Mouse (Mus musculus): Measurements from ENCODE around the gene Plscr5. TPM values are rescaled to one million over a fixed set of nuclear protein-coding genes. Genes with fewer than 3 reads are reported as not detected.

The Plscr5 gene
- polyA plus RNA-seq, 1 experiment: not detected

DNA sequence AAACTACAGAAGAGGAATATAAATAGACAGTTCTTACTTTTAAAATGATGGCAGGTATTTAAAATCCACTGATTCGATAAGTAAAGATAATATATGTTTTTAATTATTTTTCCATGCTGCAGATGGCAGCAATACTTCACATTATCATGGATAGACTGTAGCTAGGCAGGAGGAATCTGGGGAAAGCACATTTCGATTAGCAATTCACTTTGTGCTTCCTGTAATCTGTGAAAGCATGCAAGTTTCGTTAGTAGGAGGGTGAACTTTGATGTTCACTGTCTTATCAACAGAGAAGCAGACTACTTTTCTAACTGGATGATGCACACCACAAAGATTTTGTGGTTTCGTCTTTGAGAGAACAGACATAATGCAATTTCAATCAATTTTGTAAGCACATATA lies 24.7 kb downstream of the Plscr5 start:
- peak; percentile 91 for TF ChIP-seq GATA1 (IDR thresholded peaks at IDR 0.05; ENCODE audit: low read length)

GRCm38 (mm10) chr9:92217896-92218295 lies 25.2 kb downstream of the Plscr5 start:
- TF ChIP-seq GATA1 (IDR thresholded peaks at IDR 0.05; ENCODE audit: low read length): no peak

DNA sequence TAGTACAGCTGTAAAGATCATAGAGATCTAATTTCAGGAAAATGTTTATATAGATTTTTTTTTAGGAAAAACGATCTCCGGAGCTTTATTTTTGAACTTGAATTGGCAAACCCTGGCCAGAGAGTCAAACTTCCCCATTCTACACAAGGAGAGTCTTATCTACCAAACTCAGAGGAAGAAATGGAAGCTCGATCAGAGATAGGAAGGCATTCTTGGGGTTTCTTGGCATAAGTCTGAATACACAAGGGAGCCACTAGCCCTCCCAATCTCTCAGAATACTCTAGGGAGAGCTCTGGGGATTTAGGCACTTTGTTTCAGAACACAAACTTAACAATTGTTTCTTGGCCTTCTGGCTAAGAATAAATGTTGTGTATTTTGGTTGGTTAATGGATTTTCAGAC lies 27.4 kb downstream of the Plscr5 start:
- peak; percentile 18 for TF ChIP-seq GATA1 (IDR thresholded peaks at IDR 0.05; ENCODE audit: low read length)

- TF ChIP-seq GATA1 (IDR thresholded peaks at IDR 0.05; ENCODE audit: low read length): no peak
Measured at GRCm38 (mm10) chr9:92221480-92221879, 28.7 kb downstream of the Plscr5 start.

DNA sequence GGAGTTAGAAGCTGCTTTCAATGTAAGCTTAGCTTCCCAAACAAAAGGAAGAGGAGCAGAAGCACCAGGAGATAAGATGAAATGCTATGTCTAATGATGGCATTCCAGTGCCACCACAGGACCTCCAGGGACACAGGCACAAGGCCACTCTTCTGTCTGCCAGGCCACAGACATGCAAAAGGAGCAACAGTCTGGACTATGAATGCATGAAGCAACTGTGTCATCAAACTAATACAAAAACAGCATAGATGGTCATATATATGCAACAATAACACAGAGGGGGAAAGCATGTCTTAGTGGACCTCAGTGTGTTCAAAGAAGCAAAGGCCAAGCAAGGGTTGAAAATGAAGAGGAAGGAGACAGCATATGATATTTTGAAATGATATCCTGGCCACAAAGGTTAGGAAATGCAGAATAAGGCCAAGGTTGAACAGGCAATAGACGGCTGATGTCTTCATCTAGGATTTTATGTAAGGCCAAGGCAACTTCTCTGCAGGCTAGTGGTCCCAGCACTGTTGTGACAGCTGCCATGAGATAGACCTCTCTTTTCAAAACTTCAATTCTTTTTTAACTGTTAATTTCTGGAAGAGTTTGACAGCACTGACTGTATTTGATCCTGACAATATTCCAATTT lies 32.0 kb downstream of the Plscr5 start:
- no peak for TF ChIP-seq GATA1 (IDR thresholded peaks at IDR 0.05; ENCODE audit: low read length)

GRCm38 (mm10) chr9:92226127-92226655 lies 33.5 kb downstream of the Plscr5 start:
- no peak for TF ChIP-seq GATA1 (IDR thresholded peaks at IDR 0.05; ENCODE audit: low read length)

- TF ChIP-seq GATA1 (IDR thresholded peaks at IDR 0.05; ENCODE audit: low read length): no peak
Measured at GRCm38 (mm10) chr9:92226795-92227194, 34.1 kb downstream of the Plscr5 start.

DNA sequence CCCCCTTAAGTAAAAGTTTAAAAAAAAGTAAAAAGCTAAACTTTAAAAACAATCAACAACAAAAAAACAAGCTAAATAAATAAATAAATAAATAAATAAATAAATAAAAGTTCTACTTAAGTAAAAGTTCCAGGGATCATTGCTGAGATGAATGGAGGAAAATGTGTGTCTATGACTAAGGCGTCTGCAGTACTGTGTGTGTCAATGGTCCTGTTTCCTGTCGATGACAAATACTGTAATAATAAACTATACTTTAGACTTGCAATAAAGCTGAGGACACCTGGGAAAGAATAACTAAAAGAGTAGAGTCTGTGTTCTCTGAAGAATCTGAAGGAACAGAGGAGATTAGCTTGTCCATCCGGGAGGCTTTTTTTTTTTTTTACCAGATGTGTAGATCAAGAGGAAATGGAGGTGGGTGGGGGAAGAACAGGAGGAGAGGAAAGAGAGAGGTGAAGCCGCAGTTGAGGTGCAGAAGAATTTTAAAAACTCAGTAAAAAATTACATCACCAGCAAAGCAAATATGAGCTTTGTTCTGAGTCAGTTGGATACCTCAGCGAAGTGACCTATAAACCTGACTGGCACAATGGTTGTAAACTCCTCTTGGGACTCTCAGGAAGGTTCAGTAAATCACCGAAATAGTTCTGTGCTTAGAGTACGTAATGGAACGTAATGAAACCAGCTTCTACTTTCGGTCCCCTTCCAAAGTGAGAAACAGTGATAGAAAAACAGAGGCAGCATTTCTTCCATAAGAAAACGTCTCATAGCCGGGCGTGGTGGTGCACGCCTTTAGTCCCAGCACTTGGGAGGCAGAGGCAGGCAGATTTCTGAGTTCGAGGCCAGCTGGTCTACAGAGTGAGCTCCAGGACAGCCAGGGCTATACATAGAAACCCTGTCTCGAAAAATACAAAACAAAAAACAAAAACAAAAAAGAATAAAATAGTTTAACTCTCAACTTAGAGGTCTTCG lies 36.4 kb downstream of the Plscr5 start:
- TF ChIP-seq GATA1 (IDR thresholded peaks at IDR 0.05; ENCODE audit: low read length): no peak

- no peak for TF ChIP-seq GATA1 (IDR thresholded peaks at IDR 0.05; ENCODE audit: low read length)
Measured at GRCm38 (mm10) chr9:92229833-92230205, 37.1 kb downstream of the Plscr5 start.

DNA sequence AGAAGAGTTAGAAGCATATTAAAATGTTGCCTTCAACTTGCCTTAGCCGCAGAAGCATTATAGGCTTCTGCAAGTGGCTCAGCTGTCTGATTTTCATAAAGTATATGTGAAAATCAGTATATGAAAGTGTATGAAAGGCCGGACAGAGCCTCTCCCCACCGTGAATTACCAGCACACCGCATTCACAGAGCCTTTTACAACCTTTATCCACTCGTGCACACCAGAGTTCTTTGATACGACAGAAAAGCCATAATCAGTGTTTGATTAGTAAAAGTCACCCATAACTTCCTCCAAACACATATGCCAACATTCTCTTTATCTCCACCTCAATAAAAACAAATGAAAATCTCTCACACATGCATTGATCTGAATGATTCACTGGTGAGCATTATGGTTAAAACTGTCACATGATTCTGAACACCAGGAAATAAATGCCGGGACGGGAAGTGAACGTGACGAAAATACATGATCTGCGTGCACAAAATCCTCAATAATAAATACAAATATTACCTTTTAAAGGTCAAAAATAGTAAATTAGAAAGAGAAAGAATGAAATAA lies 42.2 kb downstream of the Plscr5 start:
- no peak for TF ChIP-seq GATA1 (IDR thresholded peaks at IDR 0.05; ENCODE audit: low read length)

DNA sequence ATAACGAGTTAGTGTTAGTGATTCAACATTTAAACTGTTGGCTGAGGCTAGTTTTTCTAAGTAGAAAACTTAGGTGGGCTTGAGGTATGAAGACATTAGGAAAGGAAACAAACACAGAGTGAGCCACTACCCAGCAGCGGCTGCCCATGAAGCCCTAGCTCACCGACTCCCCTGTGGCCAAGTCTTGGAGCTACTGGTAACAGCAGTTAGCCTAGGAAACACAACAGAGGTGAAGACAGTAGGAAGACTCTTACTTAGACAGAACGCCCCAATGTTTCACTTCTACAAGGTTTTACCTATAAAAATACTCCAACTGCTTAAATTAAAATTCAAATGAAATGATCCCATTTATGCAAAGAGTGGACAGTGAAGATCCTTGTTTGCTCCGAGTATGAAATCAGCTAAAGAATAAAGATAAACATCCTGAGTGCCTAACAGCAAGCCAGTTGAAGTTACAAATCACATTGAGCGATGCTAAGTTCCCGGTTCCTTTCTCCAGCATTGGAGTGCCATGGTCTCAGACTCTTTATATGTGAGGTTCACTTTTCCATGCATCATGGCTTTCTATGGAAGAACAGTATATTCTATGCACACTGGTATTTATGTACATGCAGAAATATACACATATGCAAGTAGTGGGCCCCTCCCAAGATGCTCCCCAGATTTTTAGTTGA lies 56.2 kb downstream of the Plscr5 start:
- no peak for TF ChIP-seq GATA1 (IDR thresholded peaks at IDR 0.05; ENCODE audit: low read length)

GRCm38 (mm10) chr9:92249447-92249852 lies 56.7 kb downstream of the Plscr5 start, which contains the start of gene Plscr1:
Gene Plscr1, plus strand, starts transcription at chr9:92249750.
- TF ChIP-seq GATA1 (IDR thresholded peaks at IDR 0.05; ENCODE audit: low read length): no peak

- no peak for TF ChIP-seq GATA1 (IDR thresholded peaks at IDR 0.05; ENCODE audit: low read length)
Measured at GRCm38 (mm10) chr9:92249987-92250772, 57.4 kb downstream of the Plscr5 start.

DNA sequence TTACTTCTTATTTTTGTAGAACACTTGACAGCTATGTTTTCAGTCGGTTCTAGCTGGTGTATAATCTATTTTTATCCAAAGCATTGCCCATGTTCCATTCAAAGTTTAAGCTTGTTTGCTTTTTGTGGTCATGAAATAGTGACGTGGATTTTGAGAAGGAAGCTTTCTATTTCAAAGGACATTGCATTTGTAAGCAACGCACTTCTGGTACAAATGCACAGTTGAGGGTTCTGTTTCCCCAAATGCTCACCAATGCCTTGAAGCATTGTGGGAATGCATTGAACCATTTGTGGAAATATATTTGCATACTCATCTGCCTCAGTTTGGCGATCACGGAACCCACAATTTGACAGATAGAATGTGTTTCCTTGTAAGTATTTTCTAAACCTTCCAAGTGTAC lies 60.0 kb downstream of the Plscr5 start:
- TF ChIP-seq GATA1 (IDR thresholded peaks at IDR 0.05; ENCODE audit: low read length): no peak

Data from G1E-ER4 (cell line).